In genomic region chr4:107177506-107177905, GRCm38 (mm10) we compare ENCODE assay signal across 8 mouse cellular contexts. TPM values are rescaled to one million over a fixed set of nuclear protein-coding genes. Genes with fewer than 3 reads are reported as not detected.
DNase-seq lines count a peak whose midpoint lies in the region; ATAC-seq and TF ChIP-seq lines count a peak whose summit lies in the region.

No protein-coding gene starts in this region.

- H3K4me2 ChIP-seq in forebrain, embryonic 12.5 days: peak overlapping the region; percentile 73
- H3K4me2 ChIP-seq in liver, embryonic 11.5 days: peak overlapping the region; percentile 78

- no peak for ATAC-seq in forebrain, embryonic 12.5 days (ENCODE audit: low FRiP score)
- no peak for ATAC-seq in liver, embryonic 11.5 days (replicated peaks; ENCODE audit: low FRiP score)

- WGBS in forebrain, embryonic 12.5 days: 57% methylated on average over 11 of the region's 11 CpGs
- 45% methylated on average over 11 of the region's 11 CpGs for WGBS in liver, embryonic 11.5 days

- intact Hi-C loops in gastrocnemius, adult 2 months (cut with DNase I): no loop called here
- intact Hi-C loops in gastrocnemius, postnatal 14 days (cut with DNase I; ENCODE audit: low total_unique reads): no loop called here

- H3K4me3 ChIP-seq in gastrocnemius, adult 2 months: peak overlapping the region; percentile 93
- H3K4me3 ChIP-seq in forebrain, embryonic 12.5 days (replicated peaks): peak overlapping the region; percentile 94
- peak overlapping the region; percentile 77 for H3K4me3 ChIP-seq in liver, embryonic 11.5 days (ENCODE audit: low read depth, low read length)

- H3K27ac ChIP-seq in gastrocnemius, adult 2 months: peak overlapping the region; percentile 97
- H3K27ac ChIP-seq in forebrain, embryonic 12.5 days: peak overlapping the region; percentile 97; the same call in 1 of the 2 replicates
- peak overlapping the region; percentile 99 for H3K27ac ChIP-seq in liver, embryonic 11.5 days (ENCODE audit: low read depth, low read length)

- no peak for TF ChIP-seq CTCF in gastrocnemius, adult 2 months (IDR thresholded peaks at IDR 0.05)

- no peaks in the 10 kb centered on the region for H3K9me3 ChIP-seq in forebrain, embryonic 12.5 days
- no peaks in the 10 kb centered on the region for H3K9me3 ChIP-seq in liver, embryonic 11.5 days (ENCODE audit: control insufficient read depth, low read length)

- DNase-seq in gastrocnemius, adult 2 months: no peak
- no peak for DNase-seq in gastrocnemius, postnatal 14 days
- DNase-seq in 3T3-L1 (ENCODE audit: low read depth, low spot score): peak; percentile 34
- no peak for DNase-seq in liver, embryonic 11.5 days (ENCODE audit: low spot score)
- no peak for DNase-seq in frontal cortex, postnatal 25 days (ENCODE audit: low spot score in 2 of 2)
- no peak for DNase-seq in T-cell, adult 2 months (ENCODE audit: low spot score)
- no peak for DNase-seq in right cerebral cortex, postnatal 14 days

- peaks cover 29% of the 10 kb centered on the region for H3K36me3 ChIP-seq in forebrain, embryonic 12.5 days (replicated peaks)
- H3K36me3 ChIP-seq in liver, embryonic 11.5 days (ENCODE audit: control insufficient read depth, insufficient read depth, low read length): peaks cover 3% of the 10 kb centered on the region; the same call in 1 of the 2 replicates

- no peaks in the 10 kb centered on the region for H3K27me3 ChIP-seq in forebrain, embryonic 12.5 days
- H3K27me3 ChIP-seq in liver, embryonic 11.5 days (replicated peaks; ENCODE audit: control insufficient read depth, insufficient read depth, low read length): no peaks in the 10 kb centered on the region

- peaks cover 31% of the 10 kb centered on the region for H3K4me1 ChIP-seq in forebrain, embryonic 12.5 days
- H3K4me1 ChIP-seq in liver, embryonic 11.5 days (replicated peaks; ENCODE audit: control insufficient read depth, insufficient read depth, low read length): peaks cover 34% of the 10 kb centered on the region

- peak overlapping the region; percentile 84 for H3K9ac ChIP-seq in forebrain, embryonic 12.5 days
- peak overlapping the region; percentile 76 for H3K9ac ChIP-seq in liver, embryonic 11.5 days (ENCODE audit: low read depth, low read length)

RNA-seq across cellular contexts. Expression of gene Tmem59, which starts 0.7 kb away (rescaled TPM):
- 10 to 100 TPM; 68.2 to 84.3 TPM for total RNA-seq in gastrocnemius, adult 2 months (2021)
- total RNA-seq in gastrocnemius, postnatal 14 days (2021): 10 to 100 TPM; 89.6 to 98.8 TPM
- 289 and 296 TPM in 2 replicates for polyA plus RNA-seq in forebrain, embryonic 12.5 days (2016; fragmentation: Nextera tagmentation; extraction: Ambion mirVana)
- 221 and 223 TPM in 2 replicates for polyA plus RNA-seq in liver, embryonic 11.5 days (2014; fragmentation: Nextera tagmentation; extraction: Ambion mirVana)

RNA-seq across cellular contexts. Expression of gene Tceanc2, which starts 1.4 kb away (rescaled TPM):
- total RNA-seq in gastrocnemius, adult 2 months (2021): 10 to 100 TPM; 12.6 to 13.2 TPM
- total RNA-seq in gastrocnemius, postnatal 14 days (2021): 10 to 100 TPM; 11.6 to 14.1 TPM
- polyA plus RNA-seq in forebrain, embryonic 12.5 days (2016; fragmentation: Nextera tagmentation; extraction: Ambion mirVana): 22.1 and 26.5 TPM in 2 replicates
- polyA plus RNA-seq in liver, embryonic 11.5 days (2014; fragmentation: Nextera tagmentation; extraction: Ambion mirVana): 23.0 and 32.3 TPM in 2 replicates

RNA-seq across cellular contexts. Expression of gene Ldlrad1, which starts 31.5 kb away (rescaled TPM):
- not detected for total RNA-seq in gastrocnemius, adult 2 months (2021)
- not detected for total RNA-seq in gastrocnemius, postnatal 14 days (2021)
- polyA plus RNA-seq in forebrain, embryonic 12.5 days (2016; fragmentation: Nextera tagmentation; extraction: Ambion mirVana): not detected in 2 replicates
- not detected in 2 replicates for polyA plus RNA-seq in liver, embryonic 11.5 days (2014; fragmentation: Nextera tagmentation; extraction: Ambion mirVana)
